Mouse (Mus musculus) megakaryocyte-erythroid progenitor cell, adult 5-6 weeks (primary cell): Measurements from ENCODE around the gene Zfp961. TPM values are rescaled to one million over a fixed set of nuclear protein-coding genes. Genes with fewer than 3 reads are reported as not detected.

ENCODE experiments used
- ATAC-seq: replicated peaks from 2 replicates; pipeline ENCODE4 v1.8.0; 2016; ENCODE audit warnings: mild to moderate bottlenecking, inconsistent platforms; ENCODE audit not compliant: severe bottlenecking, poor library complexity, low FRiP score, low TSS enrichment
- total RNA-seq, 2 experiments: library from RNA; stranded (forward) in 1 of 2; stranded (reverse) in 1 of 2; fragments of 200-1000, 215-1000 nt in 1 of 2; fragments of >200 nt in 1 of 2; fragmentation: Nextera tagmentation in 1 of 2; gene quantifications; 2 replicates each; pipeline ENCODE4 v1.2.3; 2014 to 2017

The Zfp961 gene
- total RNA-seq, 2 experiments from 2014 or later: 31.0 to 51.7 TPM

- no peak for ATAC-seq
These were observed 3.8 kb downstream of the Zfp961 start for GRCm38 (mm10) chr8:71954666-71955065.

GRCm38 (mm10) chr8:71960483-71960882 lies 9.6 kb downstream of the Zfp961 start:
- no peak for ATAC-seq

DNA sequence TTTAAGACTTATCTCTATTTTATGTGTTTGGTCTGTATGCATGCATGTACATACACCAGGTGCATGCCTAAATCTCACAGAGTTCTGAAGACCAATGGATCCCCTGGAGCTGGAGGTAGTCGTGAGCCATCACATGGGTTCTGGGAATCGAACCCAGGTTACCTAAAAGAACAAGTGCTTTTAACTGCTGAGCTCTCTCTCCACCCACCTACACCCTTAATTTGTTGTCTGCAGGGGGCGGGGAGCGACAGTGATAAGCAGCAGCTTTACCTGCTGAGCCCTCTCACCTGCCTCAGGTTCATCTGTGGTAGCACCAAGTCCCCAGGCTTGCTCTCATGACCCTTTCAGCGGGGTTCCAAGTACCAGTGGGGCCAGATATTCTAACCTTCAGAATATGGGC lies 11.0 kb downstream of the Zfp961 start:
- no peak for ATAC-seq

DNA sequence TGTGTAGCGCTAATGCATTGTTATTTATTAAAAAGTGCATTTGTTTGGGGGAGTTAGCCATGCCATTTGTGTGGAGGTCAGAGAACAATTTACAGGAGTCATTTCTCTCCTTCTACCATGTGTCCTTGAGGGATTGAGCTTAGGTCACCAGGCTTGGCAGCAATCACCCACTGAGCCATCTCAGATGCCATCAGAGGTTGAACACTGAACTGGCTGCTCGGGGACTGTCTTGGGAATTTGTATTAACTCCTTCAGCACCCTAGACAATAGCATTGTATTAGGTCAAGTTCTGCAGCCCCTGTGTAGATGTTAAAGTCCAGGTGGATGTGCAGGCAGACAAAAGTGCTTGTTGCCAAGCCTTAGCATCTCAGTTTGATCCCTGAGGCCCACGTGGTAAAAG lies 13.2 kb downstream of the Zfp961 start:
- no peak for ATAC-seq

- no peak for ATAC-seq
These were observed 14.3 kb downstream of the Zfp961 start for GRCm38 (mm10) chr8:71965166-71965565.

GRCm38 (mm10) chr8:71966411-71966810 lies 15.6 kb downstream of the Zfp961 start:
- ATAC-seq: no peak

GRCm38 (mm10) chr8:71967261-71967660 lies 16.4 kb downstream of the Zfp961 start:
- no peak for ATAC-seq

DNA sequence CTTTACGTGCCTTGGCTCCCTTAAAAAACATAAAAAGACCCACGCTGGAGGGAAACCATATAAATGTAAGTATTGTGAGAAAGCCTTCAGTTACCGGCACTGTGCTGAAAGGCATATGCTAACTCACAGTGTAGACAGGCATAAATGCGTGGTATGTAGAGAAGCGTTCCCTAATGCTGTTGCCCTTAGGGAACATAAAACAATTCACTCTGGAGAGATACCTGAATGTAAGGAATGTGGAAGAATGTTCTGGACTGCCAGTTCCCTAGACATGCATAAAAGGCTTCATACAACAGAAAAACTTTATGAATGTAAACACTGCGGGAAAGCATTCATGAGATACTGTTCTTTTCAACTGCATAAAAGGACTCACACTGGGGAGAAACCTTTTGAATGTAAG lies 17.3 kb downstream of the Zfp961 start:
- ATAC-seq: no peak

- ATAC-seq: no peak
These were observed 17.8 kb downstream of the Zfp961 start for GRCm38 (mm10) chr8:71968636-71969035.

- 0 out of 2 replicates have a peak, but pooled peaks have one; percentile 74 for ATAC-seq
These were observed 21.1 kb downstream of the Zfp961 start for GRCm38 (mm10) chr8:71971945-71972344.

GRCm38 (mm10) chr8:71974211-71974610 lies 23.4 kb downstream of the Zfp961 start:
- no peak for ATAC-seq

DNA sequence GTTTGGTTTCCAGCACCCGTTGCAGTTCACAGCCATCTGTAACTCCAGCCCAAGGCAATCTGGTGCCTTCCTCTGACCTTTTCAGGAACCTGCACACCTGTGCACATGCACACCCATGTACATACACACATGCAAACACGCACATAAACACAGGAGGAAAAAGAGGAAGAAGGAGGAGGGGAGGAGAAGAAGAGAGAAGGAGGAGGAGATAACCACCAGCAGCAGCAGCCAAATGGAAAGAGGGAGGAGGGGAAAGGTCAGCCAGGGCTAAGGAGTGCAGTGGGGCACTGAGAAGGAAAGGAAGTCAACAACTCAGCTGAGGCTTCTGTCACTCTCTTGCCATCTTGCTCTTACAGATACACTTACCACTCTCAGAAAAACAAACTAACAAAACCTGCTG lies 30.2 kb downstream of the Zfp961 start:
- no peak for ATAC-seq

DNA sequence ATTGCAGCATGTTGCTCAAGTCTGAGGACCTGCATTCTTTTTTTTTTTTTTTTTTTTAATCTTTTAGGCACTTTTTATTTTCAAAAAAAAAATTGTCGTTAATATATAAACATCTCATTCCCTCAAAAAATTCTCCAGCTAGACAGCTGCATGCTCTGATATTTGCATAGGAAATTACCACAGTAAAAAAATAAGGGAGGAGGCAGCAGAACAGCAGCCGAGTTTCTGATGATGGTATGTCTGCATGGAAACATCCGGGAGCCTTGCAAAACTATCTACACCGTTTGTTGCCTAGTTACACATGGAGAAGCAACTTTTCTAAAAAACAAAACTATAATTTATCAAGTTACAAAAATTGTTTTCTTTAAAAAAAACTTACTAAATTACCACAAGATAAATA lies 30.6 kb downstream of the Zfp961 start:
- no peak for ATAC-seq

DNA sequence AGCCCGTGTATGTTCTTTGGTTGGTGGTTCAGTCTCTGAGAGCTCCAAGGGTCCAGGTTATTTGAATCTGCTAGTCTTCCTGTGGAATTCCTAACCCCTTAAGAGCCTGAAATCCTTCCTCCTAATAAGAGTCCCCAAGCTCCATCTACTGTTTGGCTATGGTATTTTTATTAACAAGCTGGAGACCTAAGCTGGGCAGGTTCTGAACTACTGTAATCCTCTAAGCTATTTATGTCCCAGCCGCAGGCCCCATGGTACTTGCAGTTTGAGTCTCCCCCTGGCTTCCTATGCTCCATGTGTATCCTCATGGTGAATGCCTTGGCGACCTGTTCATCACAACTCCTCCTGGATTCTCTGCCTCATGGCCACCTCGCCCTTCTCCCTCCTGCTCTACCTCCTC lies 33.8 kb downstream of the Zfp961 start:
- ATAC-seq: no peak

- peak; percentile 80 for ATAC-seq
These were observed 37.5 kb downstream of the Zfp961 start for GRCm38 (mm10) chr8:71988110-71988866.

DNA sequence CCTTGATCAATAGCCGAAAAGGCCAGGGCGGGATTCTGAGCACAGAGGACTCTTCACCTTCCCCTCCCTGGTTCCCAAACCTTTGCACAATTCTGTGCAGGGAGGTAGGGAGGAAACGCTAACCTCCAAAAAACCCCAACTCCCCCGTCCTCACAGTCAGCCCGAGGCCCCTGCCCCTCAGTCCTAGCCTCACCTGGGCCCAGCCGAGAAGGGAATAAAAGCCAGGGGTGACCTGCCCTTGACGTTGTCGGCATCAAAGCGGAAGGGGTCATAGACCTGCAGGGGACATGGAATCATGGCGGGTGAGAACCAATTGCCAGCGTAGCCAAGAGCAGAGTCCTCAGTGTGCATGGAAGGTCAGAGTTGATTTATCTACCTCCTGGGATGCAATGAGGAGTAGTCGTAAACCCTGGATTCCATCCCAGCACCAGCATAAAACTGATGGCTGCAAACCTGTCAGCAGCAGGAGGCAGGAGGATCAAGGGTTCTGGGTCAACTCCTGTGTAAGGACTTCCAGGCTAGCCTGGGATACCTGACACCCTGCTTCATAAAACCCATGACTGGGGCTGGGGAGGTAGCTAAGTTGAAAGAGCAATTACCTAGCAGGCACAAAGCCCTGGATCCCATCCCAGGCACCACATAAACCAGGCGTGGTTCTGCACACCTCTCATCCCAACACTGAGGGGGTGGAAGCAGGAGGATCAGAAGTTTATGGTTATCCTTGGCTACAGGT lies 38.2 kb downstream of the Zfp961 start:
- ATAC-seq: no peak

DNA sequence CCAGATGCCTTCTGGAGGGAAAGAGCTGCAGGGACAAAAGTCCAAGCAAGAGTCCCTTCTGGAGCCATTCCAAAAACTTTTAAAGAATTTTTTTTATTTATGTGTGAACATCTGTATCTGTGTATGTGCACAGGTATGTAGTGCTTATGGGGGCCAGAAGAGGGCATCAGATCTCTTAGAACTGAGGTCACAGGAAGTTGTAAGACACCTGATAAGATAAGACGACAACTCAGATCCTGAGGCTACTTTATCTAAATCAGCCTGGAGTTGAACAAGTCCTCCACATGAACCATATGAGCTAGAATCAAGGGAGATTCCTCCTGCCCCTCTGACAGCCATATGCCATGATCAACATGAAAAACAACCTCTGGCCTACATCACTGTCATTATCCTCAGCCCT lies 48.6 kb downstream of the Zfp961 start:
- ATAC-seq: no peak

- ATAC-seq: no peak
These were observed 49.4 kb downstream of the Zfp961 start for GRCm38 (mm10) chr8:72000223-72000622.

DNA sequence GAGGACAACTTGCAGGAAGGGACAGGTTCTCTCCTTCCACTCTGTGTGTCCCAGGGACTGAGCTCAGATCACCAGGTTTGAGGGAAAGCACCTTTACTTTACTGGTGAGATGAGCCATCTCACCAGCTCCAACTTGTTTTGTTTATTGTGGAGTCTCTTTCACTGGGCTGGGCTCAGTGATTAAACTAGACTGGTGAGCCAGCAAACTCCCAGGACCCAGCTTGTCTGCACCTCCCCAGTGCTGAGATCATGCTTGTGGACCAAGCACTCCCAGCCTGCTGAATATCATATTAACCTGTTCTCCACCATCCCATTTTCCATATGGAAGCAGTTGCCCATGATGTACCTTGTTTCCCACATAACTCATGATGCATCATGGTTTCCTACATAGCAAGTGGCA lies 52.1 kb downstream of the Zfp961 start:
- ATAC-seq: no peak

GRCm38 (mm10) chr8:72005912-72006311 lies 55.1 kb downstream of the Zfp961 start:
- no peak for ATAC-seq

DNA sequence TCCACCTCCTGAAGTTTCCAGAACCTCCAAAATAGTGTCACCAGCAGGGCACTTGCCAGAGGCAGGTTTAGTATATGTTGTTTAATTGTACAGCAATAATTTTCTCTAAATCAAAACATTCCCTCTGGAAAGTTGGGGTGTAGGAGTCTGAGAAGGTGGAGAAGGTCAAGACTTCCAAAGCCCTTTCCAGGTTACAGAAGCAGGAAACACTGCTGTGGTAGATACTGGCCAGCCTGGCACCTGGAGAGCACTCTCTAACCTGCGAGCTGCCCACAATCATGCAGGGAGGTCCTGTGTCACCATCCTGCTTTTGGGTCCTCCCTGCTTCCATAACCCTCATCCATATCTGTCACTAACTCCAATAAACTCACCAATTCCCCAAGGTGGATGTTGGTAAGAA lies 55.9 kb downstream of the Zfp961 start:
- ATAC-seq: no peak
